Mouse (Mus musculus) cerebellum, adult 9-10 months (tissue): ENCODE results near the gene Dgkd.
"Not testable (repeated sequence)": the region's sequence is repeated elsewhere in the genome, so short reads cannot be mapped to it uniquely, and the experiment has no call there.

Experiments used
- DNase-seq: peaks from one replicate; pipeline ENCODE4 v3.0.0; 2022

Dgkd gene

GRCm38 (mm10) chr1:87852892-87853600, at the start of gene Dgkd:
Gene Dgkd, plus strand, starts transcription at chr1:87853287.
- peak; percentile 70 for DNase-seq

- no peak for DNase-seq
These were observed 49.5 kb upstream of the Dgkd start, which contains the start of gene Sag for GRCm38 (mm10) chr1:87803576-87803975. Gene Sag, plus strand, starts transcription at chr1:87803680.

GRCm38 (mm10) chr1:87807751-87808150, 45.3 kb upstream of the Dgkd start:
- no peak for DNase-seq

GRCm38 (mm10) chr1:87811391-87811790, 41.7 kb upstream of the Dgkd start:
- no peak for DNase-seq

GRCm38 (mm10) chr1:87812061-87812460, 41.0 kb upstream of the Dgkd start:
- no peak for DNase-seq

GRCm38 (mm10) chr1:87813155-87813554, 39.9 kb upstream of the Dgkd start:
- no peak for DNase-seq

- DNase-seq: peak; percentile 38
These were observed 39.4 kb upstream of the Dgkd start for GRCm38 (mm10) chr1:87813681-87814080.

GRCm38 (mm10) chr1:87824420-87824995, 28.6 kb upstream of the Dgkd start:
- DNase-seq: no peak

GRCm38 (mm10) chr1:87825281-87825680, 27.8 kb upstream of the Dgkd start:
- no peak for DNase-seq

GRCm38 (mm10) chr1:87825991-87826390, 27.1 kb upstream of the Dgkd start:
- DNase-seq: no peak

- DNase-seq: no peak
These were observed 26.6 kb upstream of the Dgkd start for GRCm38 (mm10) chr1:87826474-87826873.

GRCm38 (mm10) chr1:87827476-87827875, 25.6 kb upstream of the Dgkd start:
- DNase-seq: not testable (repeated sequence)

GRCm38 (mm10) chr1:87828185-87828584, 24.9 kb upstream of the Dgkd start:
- DNase-seq: no peak

- DNase-seq: no peak
These were observed 24.0 kb upstream of the Dgkd start for GRCm38 (mm10) chr1:87828926-87829580.

- no peak for DNase-seq
These were observed 23.4 kb upstream of the Dgkd start for GRCm38 (mm10) chr1:87829621-87830211.

- no peak for DNase-seq
These were observed 16.6 kb upstream of the Dgkd start for GRCm38 (mm10) chr1:87836453-87836852.

GRCm38 (mm10) chr1:87837018-87837417, 16.1 kb upstream of the Dgkd start:
- DNase-seq: no peak

- DNase-seq: no peak
These were observed 12.5 kb upstream of the Dgkd start for GRCm38 (mm10) chr1:87840411-87841208.

- no peak for DNase-seq
These were observed 6.1 kb upstream of the Dgkd start for GRCm38 (mm10) chr1:87846801-87847474.

GRCm38 (mm10) chr1:87847475-87848168, 5.5 kb upstream of the Dgkd start:
- no peak for DNase-seq

- peak; percentile 17 for DNase-seq
These were observed 4.7 kb upstream of the Dgkd start for GRCm38 (mm10) chr1:87848237-87848996.
